Mouse (Mus musculus): ENCODE data around the gene Prpf6.

Prpf6 gene

GRCm38 (mm10) chr2:181579681-181580080, 12.0 kb upstream of the Prpf6 start:
- no peak for DNase-seq (ENCODE audit: low spot score in 2 of 2)

- DNase-seq (ENCODE audit: low spot score in 2 of 2) = no peak
Observed at GRCm38 (mm10) chr2:181580131-181580772, 11.4 kb upstream of the Prpf6 start.

GRCm38 (mm10) chr2:181581016-181581401, 10.7 kb upstream of the Prpf6 start:
- peak; percentile 68 to 81 for DNase-seq (ENCODE audit: low spot score in 2 of 2)

GRCm38 (mm10) chr2:181581402-181582120, 10.1 kb upstream of the Prpf6 start:
- peak; percentile 86 to 92 for DNase-seq (ENCODE audit: low spot score in 2 of 2)

GRCm38 (mm10) chr2:181582358-181582757, 9.3 kb upstream of the Prpf6 start:
- DNase-seq (ENCODE audit: low spot score in 2 of 2) = no peak

GRCm38 (mm10) chr2:181582939-181583338, 8.7 kb upstream of the Prpf6 start:
- DNase-seq (ENCODE audit: low spot score in 2 of 2) = no peak

- DNase-seq (ENCODE audit: low spot score in 2 of 2) = no peak
Observed at GRCm38 (mm10) chr2:181583460-181584257, 8.0 kb upstream of the Prpf6 start.

GRCm38 (mm10) chr2:181584411-181584942, 7.2 kb upstream of the Prpf6 start, which contains the start of gene Uckl1:
Uckl1 (minus strand) TSS chr2:181584892.
- DNase-seq (ENCODE audit: low spot score in 2 of 2) = no peak

GRCm38 (mm10) chr2:181585506-181585905, 6.2 kb upstream of the Prpf6 start:
- no peak for DNase-seq (ENCODE audit: low spot score in 2 of 2)

- DNase-seq (ENCODE audit: low spot score in 2 of 2) = no peak
Observed at GRCm38 (mm10) chr2:181586124-181586523, 5.5 kb upstream of the Prpf6 start.

- DNase-seq (ENCODE audit: low spot score in 2 of 2) = no peak
Observed at GRCm38 (mm10) chr2:181587796-181588195, 3.9 kb upstream of the Prpf6 start.

- no peak for DNase-seq (ENCODE audit: low spot score in 2 of 2)
Observed at GRCm38 (mm10) chr2:181588229-181588780, 3.4 kb upstream of the Prpf6 start.

GRCm38 (mm10) chr2:181589011-181589731, 2.5 kb upstream of the Prpf6 start:
- no peak for DNase-seq (ENCODE audit: low spot score in 2 of 2)

GRCm38 (mm10) chr2:181589732-181590105, 1.9 kb upstream of the Prpf6 start:
- DNase-seq (ENCODE audit: low spot score in 2 of 2) = no peak

- DNase-seq (ENCODE audit: low spot score in 2 of 2) = no peak
Observed at GRCm38 (mm10) chr2:181590471-181590870, 1.2 kb upstream of the Prpf6 start.

GRCm38 (mm10) chr2:181592231-181593041, 768 bp downstream of the Prpf6 start, which contains the start of gene Zfp512b:
Zfp512b (minus strand) TSS chr2:181592803.
- DNase-seq (ENCODE audit: low spot score in 2 of 2) = peak; percentile 66 to 71

GRCm38 (mm10) chr2:181593042-181593421, 1.4 kb downstream of the Prpf6 start:
- peak in 1 of 2 experiments; percentile 43 for DNase-seq (ENCODE audit: low spot score in 2 of 2)

GRCm38 (mm10) chr2:181593937-181594336, 2.3 kb downstream of the Prpf6 start:
- no peak for DNase-seq (ENCODE audit: low spot score in 2 of 2)

- peak in 1 of 2 experiments; percentile 52 for DNase-seq (ENCODE audit: low spot score in 2 of 2)
Observed at GRCm38 (mm10) chr2:181594946-181595696, 3.5 kb downstream of the Prpf6 start.
